Mouse (Mus musculus): Measurements from ENCODE around the gene Naaladl1. TPM values are rescaled to one million over a fixed set of nuclear protein-coding genes. Genes with fewer than 3 reads are reported as not detected.

Naaladl1 gene
- polyA plus RNA-seq, 1 experiment: 0.30 TPM

DNA sequence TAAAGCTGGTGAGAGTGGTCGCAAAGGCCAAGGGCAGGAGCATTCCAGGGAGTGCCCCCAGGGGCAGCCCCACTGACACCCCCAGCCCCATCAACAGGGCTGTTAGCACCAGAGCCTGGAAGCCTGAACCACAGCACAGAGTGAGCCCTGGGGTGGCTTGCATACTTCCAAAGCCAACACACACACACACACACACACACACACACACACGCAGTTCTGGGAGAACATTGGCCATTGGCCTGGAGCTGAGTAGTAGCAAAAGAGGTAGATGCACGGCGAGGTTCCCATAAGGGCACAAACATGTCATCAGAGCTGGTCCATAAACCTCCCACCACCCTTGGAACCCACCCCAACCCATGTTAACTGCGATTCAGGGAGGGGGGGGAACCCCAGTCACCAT, 39.0 kb upstream of the Naaladl1 start:
- 39% methylated on average over 5 of the region's 5 CpGs for WGBS
- DNase-seq: no peak
- TF ChIP-seq CTCF (IDR thresholded peaks at IDR 0.05; ENCODE audit: insufficient read depth, low read length): no peak
- TF ChIP-seq POLR2A (IDR thresholded peaks at IDR 0.05; ENCODE audit: borderline replicate concordance, extremely low read depth, low read depth, low read length): no peak
- Histone ChIP-seq H3K4me1 (ENCODE audit: control insufficient read depth, insufficient read depth, low read length) (peaks cover 17% of the 10 kb centered on the region), H3K4me3 (replicated peaks; ENCODE audit: extremely low read depth, low read depth, low read length) (no peak overlapping the region)

DNA sequence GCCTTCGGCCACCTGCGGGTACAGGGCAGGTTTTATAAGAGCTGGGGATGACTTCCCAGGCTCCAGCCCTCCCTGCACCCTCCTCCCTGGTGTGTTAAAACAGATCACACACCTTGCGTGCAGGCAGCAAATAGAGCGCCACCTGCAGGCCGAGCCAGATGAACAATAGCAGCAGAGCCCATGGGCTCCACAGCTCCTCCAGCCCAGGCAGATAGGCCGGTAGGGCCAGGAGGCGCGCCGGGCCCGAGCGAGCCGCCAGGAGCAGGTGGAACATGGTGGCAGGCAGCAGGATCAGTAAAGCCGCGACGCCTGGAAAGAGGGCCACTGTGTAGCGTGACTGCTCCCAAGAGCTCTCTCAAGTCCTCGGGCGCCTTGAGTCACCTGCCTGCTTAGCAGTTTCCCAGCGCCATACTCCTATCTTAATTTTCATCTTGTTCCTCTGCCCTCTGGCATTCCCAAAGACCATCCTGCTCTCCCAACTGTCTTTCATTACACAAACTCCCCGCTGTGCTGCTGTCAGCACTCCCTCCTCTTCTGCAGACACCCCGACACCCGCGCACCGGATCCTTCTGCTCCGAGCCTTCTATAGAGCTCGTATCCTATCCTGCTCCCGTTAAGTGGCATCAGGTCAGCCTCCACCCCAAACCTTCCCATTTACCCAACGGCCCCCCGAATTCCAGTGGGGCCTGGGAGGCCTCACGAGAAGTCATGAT, 38.4 kb upstream of the Naaladl1 start:
- Histone ChIP-seq H3K4me1 (ENCODE audit: control insufficient read depth, insufficient read depth, low read length) (peaks cover 12% of the 10 kb centered on the region), H3K4me3 (replicated peaks; ENCODE audit: extremely low read depth, low read depth, low read length) (peak overlapping the region; percentile 11)
- TF ChIP-seq POLR2A (IDR thresholded peaks at IDR 0.05; ENCODE audit: borderline replicate concordance, extremely low read depth, low read depth, low read length): peak; percentile 10; the same call in 1 of the 2 replicates
- TF ChIP-seq CTCF (IDR thresholded peaks at IDR 0.05; ENCODE audit: insufficient read depth, low read length): peak; percentile 80
- under 1% methylated on average over 30 of the region's 30 CpGs for WGBS
- peak; percentile 77 for DNase-seq

DNA sequence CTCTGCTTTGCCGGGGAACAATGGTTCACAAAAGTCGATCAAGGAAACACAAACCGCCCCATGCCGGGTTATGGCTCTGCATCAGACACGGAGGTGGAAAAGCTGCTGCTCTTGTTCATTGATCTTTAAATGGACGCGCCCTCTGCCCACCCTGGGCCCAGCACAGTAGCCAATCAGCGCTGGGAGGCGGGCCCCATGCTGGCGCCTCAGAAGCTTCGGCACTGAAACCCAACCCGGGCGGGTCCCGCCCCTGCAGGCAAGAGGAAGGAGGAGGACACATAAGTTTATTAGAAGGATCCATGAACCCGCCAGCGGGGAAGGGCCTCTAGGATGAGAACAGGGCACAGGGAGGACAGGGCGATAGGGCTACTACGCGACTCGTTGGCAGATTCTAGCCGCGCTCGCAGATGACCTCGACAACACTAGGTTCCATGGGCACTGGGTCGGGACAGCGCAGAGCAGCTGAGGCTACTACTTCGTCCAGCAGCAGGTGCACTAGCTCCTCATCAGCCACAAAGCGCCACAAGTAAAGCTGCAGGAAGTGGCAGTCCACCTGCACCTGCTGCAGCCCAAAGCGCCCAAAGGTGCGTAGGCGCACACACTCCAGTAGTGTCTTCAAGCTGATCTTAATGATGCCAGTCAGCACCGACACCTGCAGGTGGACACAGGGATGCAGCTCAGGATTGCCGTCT, 37.7 kb upstream of the Naaladl1 start, which contains the start of gene Tm7sf2:
Gene Tm7sf2, minus strand, starts transcription at position 650 of the 692 bp plus-strand sequence.
- Histone ChIP-seq H3K4me1 (ENCODE audit: control insufficient read depth, insufficient read depth, low read length) (peaks cover 8% of the 10 kb centered on the region; the same call in 1 of the 2 replicates), H3K4me3 (replicated peaks; ENCODE audit: extremely low read depth, low read depth, low read length) (peak within 1 kb of the TSS; percentile 47)
- no peak for TF ChIP-seq CTCF (IDR thresholded peaks at IDR 0.05; ENCODE audit: insufficient read depth, low read length)
- TF ChIP-seq POLR2A (IDR thresholded peaks at IDR 0.05; ENCODE audit: borderline replicate concordance, extremely low read depth, low read depth, low read length): no peak
- WGBS: 11% methylated on average over 33 of the region's 33 CpGs
- DNase-seq: peak; percentile 85

DNA sequence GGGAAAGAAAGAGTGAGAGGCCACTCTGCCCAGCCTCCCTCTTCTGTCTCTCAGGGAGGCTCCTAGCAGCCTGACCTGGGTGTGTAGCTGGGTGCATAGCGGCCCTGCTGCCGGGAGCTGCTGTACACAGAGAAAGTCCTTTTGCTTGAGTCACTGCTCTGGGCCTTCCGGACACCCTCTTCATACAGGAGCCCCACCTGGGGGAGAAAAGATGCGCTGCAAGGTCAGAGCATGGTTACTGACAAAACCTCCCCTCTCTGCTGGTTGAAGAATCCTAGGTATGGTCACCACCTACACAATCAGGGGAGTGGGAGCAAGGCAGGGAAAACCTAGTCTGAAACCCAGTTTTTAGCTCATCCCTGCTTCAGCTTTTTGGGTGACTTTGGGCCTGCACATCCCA, 36.6 kb upstream of the Naaladl1 start:
- DNase-seq: no peak

DNA sequence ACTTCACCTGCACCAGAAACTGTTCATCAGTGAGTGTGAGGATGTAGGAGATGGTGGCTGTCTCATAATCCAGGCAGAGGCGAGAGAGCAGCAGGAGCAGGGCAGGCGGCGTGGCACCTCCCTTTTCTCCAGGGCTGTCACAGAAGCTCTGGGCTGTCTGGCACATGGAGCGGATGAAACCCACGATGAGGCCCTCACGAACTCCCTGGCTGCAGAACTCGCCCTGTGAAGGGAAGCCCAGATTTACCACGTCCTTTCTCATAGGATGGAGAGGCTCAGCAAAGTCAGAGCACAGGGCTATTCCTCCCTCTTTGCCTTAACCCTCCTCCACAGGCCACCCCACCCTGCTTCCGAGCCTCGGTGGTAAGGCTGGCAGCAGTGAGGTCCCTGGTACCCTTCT, 35.7 kb upstream of the Naaladl1 start:
- 89% methylated on average over 10 of the region's 10 CpGs for WGBS
- no peak for DNase-seq
- Histone ChIP-seq H3K4me3 (replicated peaks; ENCODE audit: extremely low read depth, low read depth, low read length) (no peak overlapping the region), H3K4me1 (ENCODE audit: control insufficient read depth, insufficient read depth, low read length) (peaks cover 8% of the 10 kb centered on the region; the same call in 1 of the 2 replicates)
- TF ChIP-seq POLR2A (IDR thresholded peaks at IDR 0.05; ENCODE audit: borderline replicate concordance, extremely low read depth, low read depth, low read length): no peak

More for the DNA sequence above, 36.6 kb upstream of the Naaladl1 start:
- Histone ChIP-seq H3K4me3 (replicated peaks; ENCODE audit: extremely low read depth, low read depth, low read length) (no peak overlapping the region), H3K4me1 (ENCODE audit: control insufficient read depth, insufficient read depth, low read length) (peaks cover 8% of the 10 kb centered on the region; the same call in 1 of the 2 replicates)
- no peak for TF ChIP-seq POLR2A (IDR thresholded peaks at IDR 0.05; ENCODE audit: borderline replicate concordance, extremely low read depth, low read depth, low read length)
- no peak for TF ChIP-seq CTCF (IDR thresholded peaks at IDR 0.05; ENCODE audit: insufficient read depth, low read length)
- 74% methylated on average over 4 of the region's 4 CpGs for WGBS

DNA sequence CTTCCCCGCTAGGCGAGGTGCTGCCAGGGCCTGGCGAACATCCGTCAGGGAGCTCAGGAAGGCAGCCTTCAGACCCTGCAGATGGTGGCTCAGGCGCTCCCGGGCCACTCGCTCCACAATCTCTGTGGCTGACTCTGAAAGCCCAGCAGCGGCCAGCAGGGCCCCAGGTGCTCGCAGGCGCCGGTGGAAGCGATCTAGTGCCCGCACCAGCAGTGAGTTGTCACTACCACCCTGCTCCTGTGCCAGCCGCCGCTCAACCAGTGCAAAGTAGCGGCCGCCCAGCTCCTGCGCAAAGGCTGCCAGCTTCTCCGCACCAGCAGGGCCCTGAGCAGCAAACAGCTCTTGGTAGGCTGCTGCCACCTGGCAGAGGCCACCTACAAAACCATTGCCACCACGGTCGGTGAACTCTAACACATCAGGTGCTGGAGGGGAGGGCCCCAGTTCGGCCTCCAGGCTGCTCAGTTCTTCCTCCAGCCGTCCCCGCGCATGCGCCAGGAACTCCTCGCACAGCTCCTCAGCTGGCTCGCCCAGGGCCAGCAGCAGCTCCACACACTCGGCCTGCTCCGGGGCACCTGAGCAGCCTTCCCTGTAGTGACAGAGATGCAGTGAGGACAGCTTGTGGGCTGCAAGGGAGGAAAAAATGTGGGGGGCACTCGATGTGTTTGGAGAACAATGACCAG, 34.9 kb upstream of the Naaladl1 start:
- no peak for DNase-seq
- Histone ChIP-seq H3K4me1 (ENCODE audit: control insufficient read depth, insufficient read depth, low read length) (peaks cover 8% of the 10 kb centered on the region; the same call in 1 of the 2 replicates), H3K4me3 (replicated peaks; ENCODE audit: extremely low read depth, low read depth, low read length) (no peak overlapping the region)
- TF ChIP-seq POLR2A (IDR thresholded peaks at IDR 0.05; ENCODE audit: borderline replicate concordance, extremely low read depth, low read depth, low read length) (no peak), CTCF (IDR thresholded peaks at IDR 0.05; ENCODE audit: insufficient read depth, low read length) (no peak)
- WGBS: 89% methylated on average over 31 of the region's 31 CpGs

DNA sequence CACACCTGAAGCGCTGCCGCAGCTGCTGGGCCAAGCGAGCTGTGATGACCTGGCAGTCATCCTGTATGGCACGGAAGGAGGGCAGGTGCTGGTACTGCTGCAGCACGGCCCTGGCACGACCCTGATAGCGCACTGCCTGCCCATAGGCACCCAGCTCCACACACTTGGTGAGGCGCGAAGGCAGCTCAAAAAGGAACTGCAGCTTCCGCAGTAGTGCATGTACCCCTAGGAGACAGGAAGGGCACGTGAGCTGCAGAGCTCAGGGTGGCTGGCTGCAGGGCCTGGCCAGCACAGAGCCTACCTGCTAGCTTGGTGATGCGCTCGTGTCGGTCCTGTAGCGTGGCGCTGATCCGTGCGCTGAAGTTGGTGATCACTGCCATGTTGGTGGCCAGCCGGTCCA, 34.3 kb upstream of the Naaladl1 start:
- WGBS: 89% methylated on average over 19 of the region's 19 CpGs

DNA sequence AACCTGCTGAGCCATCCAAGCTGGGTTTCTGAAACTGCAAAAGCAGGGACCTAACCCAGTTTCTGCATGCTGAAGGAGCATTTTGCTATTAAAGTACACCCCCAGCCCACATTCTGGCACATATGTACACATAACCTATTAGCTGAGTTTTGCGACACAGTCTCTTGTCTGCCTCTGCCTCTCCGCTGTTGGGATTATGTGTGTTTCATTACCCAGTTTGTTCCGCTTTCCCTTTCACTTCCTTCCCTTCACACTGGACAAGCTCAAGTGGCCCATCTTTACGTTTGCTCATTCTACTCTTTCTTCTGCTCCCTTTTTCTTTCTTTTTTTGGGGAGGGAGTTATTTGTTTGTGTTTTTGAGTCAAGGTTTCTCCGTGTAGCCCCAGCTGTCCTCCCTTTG, 31.7 kb upstream of the Naaladl1 start:
- TF ChIP-seq POLR2A (IDR thresholded peaks at IDR 0.05; ENCODE audit: borderline replicate concordance, extremely low read depth, low read depth, low read length) (no peak), CTCF (IDR thresholded peaks at IDR 0.05; ENCODE audit: insufficient read depth, low read length) (no peak)
- Histone ChIP-seq H3K4me3 (replicated peaks; ENCODE audit: extremely low read depth, low read depth, low read length) (no peak overlapping the region), H3K4me1 (ENCODE audit: control insufficient read depth, insufficient read depth, low read length) (peaks cover 6% of the 10 kb centered on the region)
- 82% methylated on average over 5 of the region's 5 CpGs for WGBS
- DNase-seq: no peak

More for the DNA sequence above, 34.3 kb upstream of the Naaladl1 start:
- TF ChIP-seq CTCF (IDR thresholded peaks at IDR 0.05; ENCODE audit: insufficient read depth, low read length): no peak
- TF ChIP-seq POLR2A (IDR thresholded peaks at IDR 0.05; ENCODE audit: borderline replicate concordance, extremely low read depth, low read depth, low read length): no peak
- peaks cover 11% of the 10 kb centered on the region for H3K4me1 ChIP-seq (ENCODE audit: control insufficient read depth, insufficient read depth, low read length)
- DNase-seq: no peak
- no peak overlapping the region for H3K4me3 ChIP-seq (replicated peaks; ENCODE audit: extremely low read depth, low read depth, low read length)
